Mouse (Mus musculus) c-Kit-negative CD71-positive TER-119-positive erythroid progenitor cells, embryonic 14.5 days (primary cell): ENCODE measurements around the gene Sde2.
A peak's percentile ranks its signal among the peaks of the same experiment; 100 is the strongest.
"Not testable (repeated sequence)": the region's sequence is repeated elsewhere in the genome, so short reads cannot be mapped to it uniquely, and the experiment has no call there.

Experiments
- DNase-seq: peaks from one replicate; pipeline ENCODE4 v3.0.0-alpha.2; 2013; ENCODE audit warnings: low read depth, low spot score

Sde2 gene

GRCm38 (mm10) chr1:180883731-180884130 is 32.8 kb downstream of the Sde2 start:
- DNase-seq: no peak

DNA sequence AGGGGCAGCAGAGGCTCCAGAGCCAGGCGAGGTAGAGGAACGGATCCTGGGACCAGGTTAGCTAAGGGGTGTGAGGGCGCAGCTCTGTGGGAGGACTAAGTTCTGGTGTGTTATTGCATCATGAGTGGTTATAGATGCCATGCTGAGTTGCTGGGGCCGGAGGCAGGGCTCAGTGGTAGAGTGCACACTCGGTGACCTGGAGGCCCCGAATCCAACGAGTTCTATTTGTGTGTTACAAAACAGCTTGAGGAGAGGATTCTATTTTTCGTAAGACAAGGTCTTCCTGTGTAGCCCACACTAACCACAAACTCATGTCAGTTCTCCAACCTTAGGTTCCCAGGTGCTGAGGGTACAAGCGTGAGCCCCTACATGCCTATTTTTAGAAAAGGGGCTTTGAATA is 33.6 kb downstream of the Sde2 start:
- no peak for DNase-seq

- no peak for DNase-seq
Measured at GRCm38 (mm10) chr1:180888556-180889042, 37.7 kb downstream of the Sde2 start.

DNA sequence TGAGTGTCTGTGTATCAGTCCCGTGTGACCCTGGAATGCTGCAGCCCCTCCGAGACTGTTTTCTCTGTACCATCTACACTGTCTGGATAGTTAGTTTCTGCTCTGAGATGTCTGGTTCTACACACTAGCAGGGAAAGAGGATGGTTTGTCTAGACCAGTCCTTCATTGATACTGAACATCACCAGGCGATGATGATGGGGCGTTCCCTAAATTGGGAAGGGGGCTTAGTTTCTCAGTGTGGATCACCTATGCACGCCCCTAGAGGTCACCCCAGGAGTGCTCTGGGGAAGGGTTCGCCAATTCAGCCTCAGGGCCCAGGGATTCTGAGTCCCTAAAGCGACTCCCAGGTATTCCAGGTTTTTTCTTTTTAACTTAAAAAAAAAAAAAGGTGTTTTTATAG is 38.2 kb downstream of the Sde2 start:
- DNase-seq: no peak

DNA sequence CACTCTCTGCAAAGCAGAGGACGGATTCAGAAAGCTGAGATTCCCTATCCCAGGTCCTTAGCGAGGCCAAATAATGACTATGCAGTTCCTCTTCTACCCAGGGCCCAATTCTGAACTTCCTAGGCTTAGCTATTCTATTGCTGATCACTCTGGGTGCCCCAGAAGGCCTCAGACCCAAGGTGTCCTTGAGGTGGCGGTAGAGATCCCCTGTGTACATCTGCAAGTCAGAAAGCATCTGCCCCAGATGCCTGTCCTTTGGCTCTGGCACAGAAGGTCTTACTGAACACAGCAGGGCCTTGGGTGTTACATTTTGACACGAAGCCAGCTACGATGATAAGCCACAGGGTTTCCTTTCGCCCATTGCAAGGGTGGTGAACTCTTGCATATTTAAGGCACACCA is 38.9 kb downstream of the Sde2 start:
- DNase-seq: no peak

GRCm38 (mm10) chr1:180892808-180893207 is 41.9 kb downstream of the Sde2 start, which contains the start of gene Lefty2:
Lefty2 (plus strand) TSS chr1:180893108.
- no peak for DNase-seq

DNA sequence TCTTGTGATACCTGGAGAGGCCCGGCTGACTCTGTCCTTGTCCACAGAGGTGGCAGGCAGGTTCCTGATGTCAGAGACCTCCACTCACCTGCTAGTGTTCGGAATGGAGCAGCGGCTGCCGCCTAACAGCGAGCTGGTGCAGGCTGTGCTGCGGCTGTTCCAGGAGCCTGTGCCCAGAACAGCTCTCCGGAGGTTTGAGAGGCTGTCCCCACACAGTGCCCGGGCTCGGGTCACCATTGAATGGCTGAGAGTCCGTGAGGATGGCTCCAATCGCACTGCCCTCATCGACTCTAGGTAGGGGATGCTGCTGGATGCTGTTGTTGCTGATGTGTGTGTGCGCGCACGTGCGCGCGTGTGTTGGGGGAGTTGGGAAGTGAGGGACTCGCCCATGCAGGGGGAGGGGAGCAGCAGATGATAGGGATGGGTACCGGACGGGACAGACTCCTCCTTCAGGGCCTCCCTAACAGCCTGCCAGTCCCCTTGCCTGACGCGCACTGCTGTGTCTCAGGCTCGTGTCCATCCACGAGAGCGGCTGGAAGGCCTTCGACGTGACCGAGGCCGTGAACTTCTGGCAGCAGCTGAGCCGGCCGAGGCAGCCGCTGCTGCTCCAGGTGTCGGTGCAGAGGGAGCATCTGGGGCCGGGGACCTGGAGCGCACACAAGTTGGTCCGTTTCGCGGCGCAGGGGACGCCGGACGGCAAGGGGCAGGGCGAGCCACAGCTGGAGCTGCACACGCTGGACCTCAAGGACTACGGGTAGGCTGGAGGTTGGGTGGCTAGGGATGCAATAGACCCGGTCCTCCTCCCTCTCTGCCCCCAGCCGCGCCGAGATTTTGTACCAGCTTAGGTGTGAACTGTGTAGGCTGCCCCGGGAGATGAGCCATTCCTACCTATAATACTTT is 43.4 kb downstream of the Sde2 start:
- not testable (repeated sequence) for DNase-seq

GRCm38 (mm10) chr1:180901107-180901506 is 50.2 kb downstream of the Sde2 start:
- DNase-seq: peak; percentile 76

- peak; percentile 95 for DNase-seq
Measured at GRCm38 (mm10) chr1:180902915-180903314, 52.0 kb downstream of the Sde2 start.

- no peak for DNase-seq
Measured at GRCm38 (mm10) chr1:180903666-180904038, 52.7 kb downstream of the Sde2 start.

DNA sequence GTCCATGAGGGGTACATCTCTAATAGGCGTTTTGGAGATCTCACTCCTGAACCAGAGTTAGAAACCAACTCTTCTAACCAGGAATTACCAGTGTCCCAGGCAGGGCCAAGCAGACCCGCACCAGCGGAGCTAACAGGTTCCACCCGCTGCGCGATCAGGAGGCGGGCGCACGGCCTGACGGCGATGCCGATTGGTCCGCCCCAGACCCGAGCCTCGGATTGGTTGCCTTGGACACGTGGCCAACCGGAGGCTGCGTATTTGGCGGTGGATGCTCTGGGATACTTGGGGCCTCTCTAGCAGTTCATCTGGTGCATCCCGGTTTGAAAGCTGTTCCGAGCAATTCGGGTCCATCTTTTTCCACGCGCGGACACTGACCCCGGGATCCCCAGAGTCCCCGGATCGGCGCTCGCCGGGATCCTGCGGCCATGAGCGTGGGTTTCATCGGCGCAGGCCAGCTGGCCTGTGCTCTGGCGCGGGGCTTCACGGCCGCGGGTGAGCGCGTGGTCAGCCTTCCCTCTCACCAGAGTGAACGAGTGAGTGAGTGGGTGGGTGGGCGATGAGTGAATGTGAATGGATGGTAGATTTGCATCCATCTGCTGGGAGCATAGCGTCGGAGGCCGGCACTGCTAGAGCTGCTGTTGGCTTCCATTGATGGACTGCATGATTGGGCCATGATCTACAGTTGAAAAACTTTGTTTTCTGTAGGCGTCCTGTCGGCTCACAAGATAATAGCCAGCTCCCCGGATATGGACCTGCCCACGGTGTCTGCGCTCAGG is 53.3 kb downstream of the Sde2 start, which contains the start of gene Pycr2:
TSS of gene Pycr2 (plus strand) at position 255 of the 776 bp plus-strand sequence.
- peak; percentile 92 for DNase-seq

- DNase-seq: no peak
Measured at GRCm38 (mm10) chr1:180904815-180905080, 53.8 kb downstream of the Sde2 start.

DNA sequence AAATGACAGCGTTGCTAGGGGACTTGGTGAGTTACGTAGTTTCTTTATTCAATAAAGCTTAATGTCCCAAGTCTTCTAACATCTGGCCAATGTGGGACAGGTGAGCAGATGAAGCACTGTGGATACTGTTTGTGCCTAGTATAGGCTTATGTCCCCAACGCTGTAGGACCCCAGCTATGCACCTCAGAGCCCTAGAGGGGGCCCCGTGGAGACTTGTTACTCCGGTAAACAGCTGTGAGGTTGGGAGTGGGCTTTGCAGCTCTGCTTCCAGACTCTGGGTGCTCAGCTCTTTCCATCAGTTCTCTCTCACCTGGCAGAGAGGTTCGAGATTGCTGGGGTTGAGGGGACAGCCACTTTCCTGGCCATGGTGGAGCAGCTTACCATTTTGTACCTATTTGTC is 54.4 kb downstream of the Sde2 start:
- DNase-seq: no peak

DNA sequence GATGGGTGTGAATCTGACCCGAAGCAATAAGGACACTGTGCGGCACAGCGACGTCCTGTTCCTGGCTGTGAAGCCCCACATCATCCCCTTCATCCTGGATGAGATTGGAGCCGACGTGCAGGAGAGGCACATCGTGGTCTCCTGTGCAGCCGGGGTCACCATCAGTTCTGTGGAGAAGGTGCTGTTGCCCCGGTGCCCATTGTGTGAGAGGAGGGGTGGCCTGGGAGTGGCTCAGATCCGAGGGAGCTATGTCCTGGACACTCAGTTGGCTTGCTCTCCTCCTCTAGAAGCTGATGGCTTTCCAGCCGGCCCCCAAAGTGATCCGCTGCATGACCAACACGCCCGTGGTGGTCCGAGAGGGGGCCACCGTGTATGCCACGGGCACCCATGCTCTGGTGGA is 54.9 kb downstream of the Sde2 start:
- DNase-seq: no peak

GRCm38 (mm10) chr1:180906461-180907147 is 55.7 kb downstream of the Sde2 start:
- DNase-seq: no peak

- no peak for DNase-seq
Measured at GRCm38 (mm10) chr1:180911138-180911537, 60.2 kb downstream of the Sde2 start.

DNA sequence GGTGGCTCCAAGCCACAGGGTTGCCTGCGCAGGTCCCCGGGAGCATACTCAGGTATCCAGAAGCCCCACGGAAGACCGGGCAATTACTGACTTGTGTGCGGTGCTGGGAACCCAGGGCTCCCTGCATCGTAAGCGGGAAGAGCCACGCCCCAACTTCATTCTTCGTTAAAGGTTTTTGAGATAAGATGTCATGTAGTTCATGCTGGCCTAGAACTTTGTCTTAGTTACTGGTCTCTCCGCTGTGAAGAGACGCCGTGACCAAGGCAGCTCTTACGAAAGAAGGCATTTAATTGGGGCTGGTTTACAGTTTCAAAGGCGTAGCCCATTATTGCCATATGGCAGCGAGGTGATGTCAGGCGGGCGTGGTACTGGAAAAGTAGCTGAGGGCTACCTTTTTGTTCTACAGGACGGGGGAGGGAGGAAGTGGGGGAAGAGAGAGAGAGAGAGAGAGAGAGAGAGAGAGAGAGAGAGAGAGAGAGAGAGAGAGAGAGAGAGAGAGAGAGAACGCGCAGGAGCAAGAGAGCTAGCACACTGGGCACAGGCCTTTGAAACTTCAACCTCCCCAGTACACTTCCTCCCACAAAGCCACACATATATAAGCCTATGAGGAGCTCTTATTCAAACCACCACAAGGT is 60.8 kb downstream of the Sde2 start:
- DNase-seq: no peak

DNA sequence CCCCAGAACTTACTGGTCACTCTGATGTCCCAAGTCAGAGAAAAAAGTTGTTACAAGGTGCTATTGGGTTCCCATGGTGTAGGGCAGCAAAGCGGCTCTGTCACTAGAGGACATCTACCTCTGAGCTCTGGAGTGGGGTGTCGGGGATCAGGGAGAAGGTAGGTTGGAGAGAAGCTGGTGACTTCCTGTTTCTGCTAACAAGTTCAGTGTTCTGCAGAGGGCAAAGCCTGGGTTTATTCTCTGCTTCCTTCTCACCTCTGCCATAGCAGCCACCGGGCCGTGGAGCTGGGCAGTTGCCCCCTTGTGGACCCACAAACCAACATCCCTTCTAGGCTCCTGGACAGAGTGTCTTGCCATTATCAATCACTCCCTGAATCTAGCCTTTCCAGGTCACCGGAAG is 61.9 kb downstream of the Sde2 start:
- DNase-seq: no peak

DNA sequence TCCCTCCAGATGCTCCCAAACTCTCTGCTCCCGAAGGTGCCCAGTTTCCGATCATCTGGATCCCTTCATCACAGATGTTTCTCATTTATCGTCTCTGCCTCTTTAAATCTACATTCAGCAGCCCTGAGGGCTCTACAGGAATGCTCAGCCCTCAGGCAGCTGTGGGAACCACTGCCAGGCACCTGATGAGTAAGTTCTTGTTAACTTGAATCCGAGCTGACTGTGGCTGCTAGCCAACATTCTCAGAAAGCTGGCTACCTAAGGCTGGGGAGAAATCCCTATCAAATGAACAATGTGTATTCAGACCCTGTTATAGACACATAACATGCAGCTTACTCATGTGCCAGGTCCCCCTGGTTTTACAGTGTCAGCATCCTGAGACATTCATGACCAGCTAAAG is 62.9 kb downstream of the Sde2 start:
- no peak for DNase-seq

DNA sequence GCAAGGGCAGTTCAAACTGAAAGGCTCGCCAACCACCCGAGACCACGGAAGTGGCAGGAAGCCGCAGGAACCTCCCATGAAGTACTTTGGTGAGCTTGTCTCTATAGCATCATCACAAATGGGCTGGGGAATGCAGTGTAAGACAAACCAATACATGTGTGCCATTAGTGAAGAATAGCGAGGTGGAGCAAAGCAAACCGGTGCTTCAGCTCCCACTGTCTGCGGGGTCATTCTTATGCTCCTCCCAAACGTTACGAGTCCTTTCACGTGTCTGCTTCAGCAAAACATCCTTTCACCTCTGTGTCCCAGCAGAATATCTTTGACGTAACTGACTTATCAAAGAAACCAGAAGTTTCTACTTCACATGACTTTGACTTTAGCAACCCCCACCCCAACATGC is 65.5 kb downstream of the Sde2 start:
- DNase-seq: no peak

GRCm38 (mm10) chr1:180917053-180917452 is 66.1 kb downstream of the Sde2 start:
- no peak for DNase-seq
